Mouse (Mus musculus) NIH3T3 (cell line): Measurements from ENCODE around the gene Olfr447.
A peak's percentile ranks its signal among the peaks of the same experiment; 100 is the strongest.

Experiments
- DNase-seq: peaks from one replicate; pipeline ENCODE4 v3.0.0-alpha.2; 2012; ENCODE audit warnings: low read depth

Gene Olfr447

GRCm38 (mm10) chr6:42908578-42908977, at the start of gene Olfr447:
Olfr447 (plus strand) TSS chr6:42908878.
- DNase-seq = no peak

GRCm38 (mm10) chr6:42860222-42860819, 48.4 kb upstream of the Olfr447 start:
- DNase-seq = peak; percentile 91

GRCm38 (mm10) chr6:42869695-42870094, 39.0 kb upstream of the Olfr447 start:
- no peak for DNase-seq

GRCm38 (mm10) chr6:42876323-42876722, 32.4 kb upstream of the Olfr447 start:
- no peak for DNase-seq

GRCm38 (mm10) chr6:42890141-42890540, 18.5 kb upstream of the Olfr447 start, which contains the start of gene Olfr448:
Olfr448 (plus strand) TSS chr6:42890441.
- no peak for DNase-seq

GRCm38 (mm10) chr6:42900345-42900744, 8.3 kb upstream of the Olfr447 start:
- no peak for DNase-seq

GRCm38 (mm10) chr6:42921077-42921476, 12.4 kb downstream of the Olfr447 start, which contains the start of gene Olfr446:
Olfr446 (plus strand) TSS chr6:42921377.
- no peak for DNase-seq

- no peak for DNase-seq
These were observed 40.1 kb downstream of the Olfr447 start, which contains the start of gene Olfr444 for GRCm38 (mm10) chr6:42948767-42949166. Olfr444 (plus strand) TSS chr6:42949067.
